9 mouse cellular contexts compared by ENCODE assay signal in the genomic region with DNA sequence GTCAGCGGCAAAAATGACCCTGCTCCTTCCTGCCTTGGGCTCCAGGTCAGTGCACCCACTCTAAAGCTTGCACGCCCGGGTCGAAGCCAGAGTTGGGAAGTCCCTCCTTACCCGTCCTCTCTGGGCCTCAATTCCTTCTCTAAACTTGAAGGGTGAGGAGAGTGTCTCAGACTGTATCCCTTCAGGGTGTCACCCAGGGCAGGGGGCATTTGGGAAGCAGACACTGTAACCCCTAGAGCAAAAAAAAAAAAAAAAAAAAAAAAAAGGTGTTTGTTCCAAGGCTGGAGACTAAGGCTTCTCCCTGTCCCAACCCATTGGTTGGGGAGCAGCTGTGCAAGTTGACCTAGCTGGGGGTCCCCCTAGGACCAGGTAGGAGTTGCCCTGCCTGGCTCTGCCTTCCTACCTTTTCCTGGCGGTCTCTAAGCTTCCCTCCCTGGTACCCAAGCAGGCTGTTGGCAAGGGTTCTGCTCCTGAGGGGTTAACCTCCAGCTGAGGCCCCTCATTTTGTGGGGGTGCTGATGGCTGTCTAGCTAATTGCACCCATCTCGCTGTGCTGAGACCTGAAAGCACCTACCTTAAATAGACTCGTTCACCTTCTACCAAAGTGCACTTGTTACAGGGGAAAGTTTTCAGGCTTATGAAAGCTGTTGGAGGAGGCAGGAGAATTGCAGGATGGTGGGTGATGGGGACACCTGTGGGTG. TPM values are rescaled to one million over a fixed set of nuclear protein-coding genes. Genes with fewer than 3 reads are reported as not detected.
A peak's percentile ranks its signal among the peaks of the same experiment; 100 is the strongest.
DNase-seq lines count a peak whose midpoint lies in the region; ATAC-seq and TF ChIP-seq lines count a peak whose summit lies in the region.
"Had no signal": no experiment of that assay in that cellular context is flagged by ENCODE, and none has a peak within 500 bp of the region (broad histone marks: within the 10 kb centered on the region; RNA-seq: fewer than 3 reads in every experiment).

No protein-coding gene starts in this region.

- H3K9ac ChIP-seq in kidney, embryonic 14.5 days (ENCODE audit: low read depth, low read length) = peak overlapping the region; percentile 70; the same call in 1 of the 2 replicates
- no peak overlapping the region for H3K9ac ChIP-seq in hindbrain, embryonic 11.5 days (ENCODE audit: low read depth, low read length)
- no peak overlapping the region for H3K9ac ChIP-seq in midbrain, embryonic 12.5 days (replicated peaks)

- no peak overlapping the region for H3K27ac ChIP-seq in kidney, embryonic 14.5 days (ENCODE audit: low read depth, low read length)
- H3K27ac ChIP-seq in bone marrow macrophage, adult 2 months (ENCODE audit: insufficient read depth, low read depth, low read length) = no peak overlapping the region
- no peak overlapping the region for H3K27ac ChIP-seq in hindbrain, embryonic 11.5 days (ENCODE audit: low read depth, low read length)
- H3K27ac ChIP-seq in midbrain, embryonic 12.5 days (replicated peaks) = no peak overlapping the region

- peak overlapping the region; percentile 58 for H3K4me3 ChIP-seq in kidney, embryonic 14.5 days (ENCODE audit: low read length)
- H3K4me3 ChIP-seq in bone marrow macrophage, adult 2 months (ENCODE audit: insufficient read depth, low read length) = peak overlapping the region; percentile 86
- H3K4me3 ChIP-seq in hindbrain, embryonic 11.5 days (ENCODE audit: low read depth, low read length) = peak overlapping the region; percentile 32
- peak overlapping the region; percentile 49; the same call in 1 of the 2 replicates for H3K4me3 ChIP-seq in midbrain, embryonic 12.5 days

- no peak for DNase-seq in kidney, adult 11 months
- no peak for DNase-seq in hindbrain, embryonic 11.5 days (ENCODE audit: low spot score)
- DNase-seq in gastrocnemius, postnatal 14 days = no peak
- no peak for DNase-seq in gastrocnemius, postnatal 10 days
- DNase-seq: left cerebral cortex, postnatal 4 days had no signal

- H3K36me3 ChIP-seq in kidney, embryonic 14.5 days (ENCODE audit: control insufficient read depth, insufficient read depth, low read length) = no peaks in the 10 kb centered on the region
- no peaks in the 10 kb centered on the region for H3K36me3 ChIP-seq in hindbrain, embryonic 11.5 days (ENCODE audit: control insufficient read depth, insufficient read depth, low read length)
- no peaks in the 10 kb centered on the region for H3K36me3 ChIP-seq in midbrain, embryonic 12.5 days

- TF ChIP-seq CTCF in bone marrow macrophage, adult 2 months (IDR thresholded peaks at IDR 0.05; ENCODE audit: low read depth, low read length) = no peak

- no peaks in the 10 kb centered on the region for H3K9me3 ChIP-seq in kidney, embryonic 14.5 days (ENCODE audit: control insufficient read depth, low read length)
- H3K9me3 ChIP-seq in hindbrain, embryonic 11.5 days (ENCODE audit: control insufficient read depth, low read length) = no peaks in the 10 kb centered on the region
- H3K9me3 ChIP-seq in midbrain, embryonic 12.5 days = no peaks in the 10 kb centered on the region

- intact Hi-C loops in gastrocnemius, postnatal 14 days (cut with DNase I; ENCODE audit: low total_unique reads) = no loop called here

- ATAC-seq in kidney, embryonic 14.5 days (ENCODE audit: low FRiP score, low TSS enrichment) = no peak
- ATAC-seq in hindbrain, embryonic 11.5 days (ENCODE audit: low FRiP score) = no peak
- no peak for ATAC-seq in midbrain, embryonic 12.5 days (ENCODE audit: low FRiP score, low read depth)
- no peak for ATAC-seq in erythroid progenitor cell, adult 5-6 weeks (replicated peaks; ENCODE audit: low FRiP score, poor library complexity, severe bottlenecking)

- 52% methylated on average over 8 of the region's 8 CpGs for WGBS in kidney, embryonic 14.5 days
- 68% methylated on average over 8 of the region's 8 CpGs for WGBS in hindbrain, embryonic 11.5 days
- WGBS in midbrain, embryonic 12.5 days = 68% methylated on average over 8 of the region's 8 CpGs

- peaks cover 4% of the 10 kb centered on the region for H3K27me3 ChIP-seq in kidney, embryonic 14.5 days (ENCODE audit: control insufficient read depth, insufficient read depth, low read length)
- peaks cover 14% of the 10 kb centered on the region for H3K27me3 ChIP-seq in hindbrain, embryonic 11.5 days (ENCODE audit: control insufficient read depth, insufficient read depth, low read length)
- H3K27me3 ChIP-seq in midbrain, embryonic 12.5 days = peaks cover 65% of the 10 kb centered on the region

- H3K4me1 ChIP-seq in kidney, embryonic 14.5 days (ENCODE audit: control insufficient read depth, insufficient read depth, low read length) = peaks cover 20% of the 10 kb centered on the region
- H3K4me1 ChIP-seq in bone marrow macrophage, adult 2 months (ENCODE audit: control insufficient read depth, insufficient read depth, low read length) = peaks cover 53% of the 10 kb centered on the region
- no peaks in the 10 kb centered on the region; the same call in 1 of the 2 replicates for H3K4me1 ChIP-seq in hindbrain, embryonic 11.5 days (replicated peaks; ENCODE audit: control insufficient read depth, insufficient read depth, low read length)
- H3K4me1 ChIP-seq in midbrain, embryonic 12.5 days = peaks cover 19% of the 10 kb centered on the region

- peak overlapping the region; percentile 95 for H3K4me2 ChIP-seq in kidney, embryonic 14.5 days (replicated peaks; ENCODE audit: low read depth, low read length)
- peak overlapping the region; percentile 66 for H3K4me2 ChIP-seq in hindbrain, embryonic 11.5 days (replicated peaks; ENCODE audit: low read depth, low read length)
- H3K4me2 ChIP-seq in midbrain, embryonic 12.5 days (replicated peaks) = peak overlapping the region; percentile 95

- TF ChIP-seq POLR2A in bone marrow macrophage, adult 2 months (IDR thresholded peaks at IDR 0.05; ENCODE audit: borderline replicate concordance, low read depth, low read length) = no peak

RNA-seq across cellular contexts. Expression of a gene that starts 1.1 kb away (rescaled TPM):
- 4.7 and 5.8 TPM in 2 replicates for polyA plus RNA-seq in kidney, embryonic 14.5 days (2014; fragmentation: Nextera tagmentation; extraction: Ambion mirVana)
- polyA plus RNA-seq in bone marrow macrophage, adult 2 months (2012; ENCODE audit: insufficient read depth, insufficient read length, missing spikeins) = 28.0 and 30.8 TPM in 2 replicates
- 1.2 and 1.4 TPM in 2 replicates for polyA plus RNA-seq in hindbrain, embryonic 11.5 days (2014; fragmentation: Nextera tagmentation; extraction: Ambion mirVana)
- polyA plus RNA-seq in midbrain, embryonic 12.5 days (2016; fragmentation: Nextera tagmentation; extraction: Ambion mirVana) = 1.2 and 1.3 TPM in 2 replicates
- 10 to 100 TPM; 15.0 to 16.1 TPM for total RNA-seq in gastrocnemius, postnatal 14 days (2021)
- total RNA-seq in gastrocnemius, postnatal 10 days (2021) = 10 to 100 TPM; 16.8 to 22.5 TPM
- total RNA-seq in erythroid progenitor cell, adult 5-6 weeks (2015; ENCODE audit: low replicate concordance) = 2.1 and 2.2 TPM in 2 replicates
- total RNA-seq in erythroid progenitor cell, adult 5-6 weeks (2017; ENCODE audit: low replicate concordance) = 1.0 and 1.5 TPM in 2 replicates

RNA-seq across cellular contexts. Expression of a gene that starts 30.2 kb away (rescaled TPM):
- polyA plus RNA-seq in kidney, embryonic 14.5 days (2014; fragmentation: Nextera tagmentation; extraction: Ambion mirVana) = 8.0 and 9.3 TPM in 2 replicates
- 33.2 and 38.5 TPM in 2 replicates for polyA plus RNA-seq in bone marrow macrophage, adult 2 months (2012; ENCODE audit: insufficient read depth, insufficient read length, missing spikeins)
- 2.1 and 2.6 TPM in 2 replicates for polyA plus RNA-seq in hindbrain, embryonic 11.5 days (2014; fragmentation: Nextera tagmentation; extraction: Ambion mirVana)
- 1.5 and 1.9 TPM in 2 replicates for polyA plus RNA-seq in midbrain, embryonic 12.5 days (2016; fragmentation: Nextera tagmentation; extraction: Ambion mirVana)
- total RNA-seq in gastrocnemius, postnatal 14 days (2021) = 100 to 1,000 TPM; 462 to 471 TPM
- 100 to 1,000 TPM; 340 to 358 TPM for total RNA-seq in gastrocnemius, postnatal 10 days (2021)
- total RNA-seq in erythroid progenitor cell, adult 5-6 weeks (2015; ENCODE audit: low replicate concordance) = 16.8 and 26.3 TPM in 2 replicates
- total RNA-seq in erythroid progenitor cell, adult 5-6 weeks (2017; ENCODE audit: low replicate concordance) = 2.0 and 14.9 TPM in 2 replicates

RNA-seq across cellular contexts. Expression of a gene that starts 54.8 kb away (rescaled TPM):
- 314 and 362 TPM in 2 replicates for polyA plus RNA-seq in kidney, embryonic 14.5 days (2014; fragmentation: Nextera tagmentation; extraction: Ambion mirVana)
- 34.9 and 52.4 TPM in 2 replicates for polyA plus RNA-seq in bone marrow macrophage, adult 2 months (2012; ENCODE audit: insufficient read depth, insufficient read length, missing spikeins)
- 178 and 182 TPM in 2 replicates for polyA plus RNA-seq in hindbrain, embryonic 11.5 days (2014; fragmentation: Nextera tagmentation; extraction: Ambion mirVana)
- polyA plus RNA-seq in midbrain, embryonic 12.5 days (2016; fragmentation: Nextera tagmentation; extraction: Ambion mirVana) = 133 and 150 TPM in 2 replicates
- 10 to 100 TPM; 16.9 to 18.7 TPM for total RNA-seq in gastrocnemius, postnatal 14 days (2021)
- total RNA-seq in gastrocnemius, postnatal 10 days (2021) = 10 to 100 TPM; 27.2 to 28.1 TPM
- 62.0 and 125 TPM in 2 replicates for total RNA-seq in erythroid progenitor cell, adult 5-6 weeks (2015; ENCODE audit: low replicate concordance)
- 136 and 176 TPM in 2 replicates for total RNA-seq in erythroid progenitor cell, adult 5-6 weeks (2017; ENCODE audit: low replicate concordance)

Comparison
In these comparisons a context has a peak if more than half of its experiments do, and no peak if none do; other contexts are left out.
1. H3K4me3 ChIP-seq: peak in every context shown above with its lines; median percentile 86 in bone marrow macrophage, adult 2 months; 58 in kidney, embryonic 14.5 days; 49 in midbrain, embryonic 12.5 days; 32 in hindbrain, embryonic 11.5 days.